Mouse (Mus musculus) liver, embryonic 15.5 days (tissue): ENCODE measurements around the gene Pld4. TPM values are rescaled to one million over a fixed set of nuclear protein-coding genes. Genes with fewer than 3 reads are reported as not detected.

Source experiments
- ATAC-seq: fragments of 200-750 bp; cut with Nextera tagmentation; 2 replicates; pipeline ENCODE4 v1.8.0; 2017; ENCODE audit warnings: moderate number of reproducible peaks, mild to moderate bottlenecking, moderate library complexity; ENCODE audit not compliant: insufficient read depth
- H3K27ac ChIP-seq: fragments of 300-500 bp; sonication (generic); replicated peaks from 2 replicates; pipeline ENCODE4 v1.5.1; 2015; ENCODE audit warnings: mild to moderate bottlenecking, inconsistent platforms
- H3K27me3 ChIP-seq: fragments of 300-500 bp; sonication (generic); 2 replicates; pipeline ENCODE4 v1.6.1; 2015; ENCODE audit warnings: mild to moderate bottlenecking, inconsistent platforms
- H3K36me3 ChIP-seq: fragments of 300-500 bp; sonication (generic); replicated peaks from 2 replicates; pipeline ENCODE4 v1.6.1; 2015; ENCODE audit warnings: moderate library complexity, mild to moderate bottlenecking, inconsistent platforms
- H3K4me1 ChIP-seq: fragments of 300-500 bp; sonication (generic); replicated peaks from 2 replicates; pipeline ENCODE4 v1.6.1; 2015; ENCODE audit warnings: inconsistent platforms
- H3K4me2 ChIP-seq: fragments of 300-500 bp; sonication (generic); 2 replicates; pipeline ENCODE4 v1.6.1; 2015; ENCODE audit warnings: moderate library complexity, mild to moderate bottlenecking, inconsistent platforms
- H3K4me3 ChIP-seq: fragments of 300-500 bp; sonication (generic); replicated peaks from 2 replicates; pipeline ENCODE4 v1.5.1; 2015; ENCODE audit warnings: mild to moderate bottlenecking, inconsistent platforms
- H3K9ac ChIP-seq: fragments of 300-500 bp; sonication (generic); 2 replicates; pipeline ENCODE4 v1.6.1; 2015; ENCODE audit warnings: moderate library complexity, mild to moderate bottlenecking, inconsistent platforms
- H3K9me3 ChIP-seq: fragments of 300-500 bp; sonication (generic); replicated peaks from 2 replicates; pipeline ENCODE4 v1.6.1; 2016; ENCODE audit warnings: inconsistent platforms
- WGBS: fragments of 180-500 bp; shearing (Covaris S2); methylation state at CpG from one replicate; pipeline ENCODE4 v1.1.7; 2015; ENCODE audit warnings: mixed read lengths; ENCODE audit not compliant: insufficient replicate concordance; 5-methylcytosine and 5-hydroxymethylcytosine counted together
- polyA plus RNA-seq: library from polyadenylated mRNA; unstranded; fragments of >200 nt; fragmentation: Nextera tagmentation; extraction: Ambion mirVana; gene quantifications from 2 replicates; pipeline ENCODE4 v1.2.1, GENCODE M21; 2015

The Pld4 gene
- polyA plus RNA-seq, result 22.4 and 23.3 TPM in 2 replicates

- peak within 1 kb of the TSS; percentile 14; the same call in 1 of the 2 replicates for H3K4me3 ChIP-seq
Measured at GRCm38 (mm10) chr12:112760154-112760926, at the start of gene Pld4. Gene Pld4, plus strand, starts transcription at chr12:112760655.

GRCm38 (mm10) chr12:112713984-112714383 lies 46.5 kb upstream of the Pld4 start:
- H3K9ac ChIP-seq, result no peak overlapping the region
- peaks cover 8% of the 10 kb centered on the region; the same call in 1 of the 2 replicates for H3K27me3 ChIP-seq
- H3K4me2 ChIP-seq, result no peak overlapping the region
- H3K36me3 ChIP-seq, result no peaks in the 10 kb centered on the region
- no peak; the same call in 1 of the 2 replicates for ATAC-seq
- 0 out of 2 replicates have a peak, but pooled peaks cover 4% of the 10 kb centered on the region for H3K4me1 ChIP-seq
- no peaks in the 10 kb centered on the region for H3K9me3 ChIP-seq
- no peak overlapping the region for H3K27ac ChIP-seq
- 48% methylated on average over 3 of the region's 3 CpGs for WGBS
- H3K4me3 ChIP-seq, result no peak overlapping the region

More at GRCm38 (mm10) chr12:112760154-112760926, at the start of gene Pld4:
- H3K36me3 ChIP-seq, result no peaks in the 10 kb centered on the region
- WGBS, result 18% methylated on average over 4 of the region's 4 CpGs
- no peaks in the 10 kb centered on the region for H3K9me3 ChIP-seq
- 0 out of 2 replicates have a peak, but pooled peaks cover 4% of the 10 kb centered on the region for H3K4me1 ChIP-seq
- H3K4me2 ChIP-seq, result peak within 1 kb of the TSS; percentile 5
- H3K27ac ChIP-seq, result no peak within 1 kb of the TSS
- no peak within 1 kb of the TSS for H3K9ac ChIP-seq
- H3K27me3 ChIP-seq, result no peaks in the 10 kb centered on the region
- 0 out of 2 replicates have a peak, but pooled peaks have one; percentile 22 for ATAC-seq

- H3K36me3 ChIP-seq, result no peaks in the 10 kb centered on the region
- 20% methylated on average over 7 of the region's 7 CpGs for whole genome bisulfite sequencing
- no peak overlapping the region for H3K27ac ChIP-seq
- H3K4me2 ChIP-seq, result no peak overlapping the region
- ATAC-seq, result no peak
- peaks cover 27% of the 10 kb centered on the region for H3K27me3 ChIP-seq
- no peak overlapping the region for H3K9ac ChIP-seq
- H3K9me3 ChIP-seq, result no peaks in the 10 kb centered on the region
- H3K4me1 ChIP-seq, result peaks cover 7% of the 10 kb centered on the region; the same call in 1 of the 2 replicates
- no peak overlapping the region for H3K4me3 ChIP-seq
Measured at GRCm38 (mm10) chr12:112717140-112717539, 43.3 kb upstream of the Pld4 start.

- Histone ChIP-seq H3K27ac (no peak overlapping the region), H3K4me3 (no peak overlapping the region), H3K9ac (no peak overlapping the region), H3K27me3 (peaks cover 46% of the 10 kb centered on the region), H3K4me2 (no peak overlapping the region), H3K9me3 (no peaks in the 10 kb centered on the region), H3K4me1 (peaks cover 20% of the 10 kb centered on the region), H3K36me3 (no peaks in the 10 kb centered on the region)
- no peak for ATAC-seq
- 55% methylated on average over 5 of the region's 5 CpGs for WGBS
Measured at GRCm38 (mm10) chr12:112718995-112719394, 41.5 kb upstream of the Pld4 start.

- H3K9me3 ChIP-seq, result no peaks in the 10 kb centered on the region
- peaks cover 20% of the 10 kb centered on the region for H3K4me1 ChIP-seq
- 42% methylated on average over 6 of the region's 6 CpGs for WGBS
- H3K4me3 ChIP-seq, result peak within 1 kb of the TSS; percentile 61
- no peak for ATAC-seq
- H3K36me3 ChIP-seq, result no peaks in the 10 kb centered on the region
- no peak within 1 kb of the TSS for H3K9ac ChIP-seq
- H3K27me3 ChIP-seq, result peaks cover 50% of the 10 kb centered on the region
- H3K4me2 ChIP-seq, result peak within 1 kb of the TSS; percentile 75
- peak within 1 kb of the TSS; percentile 83 for H3K27ac ChIP-seq
Measured at GRCm38 (mm10) chr12:112720216-112720615, 40.2 kb upstream of the Pld4 start, which contains the start of gene Cep170b. Gene Cep170b, plus strand, starts transcription at chr12:112720455.

- Histone ChIP-seq H3K4me3 (peak overlapping the region; percentile 61), H3K27ac (peak overlapping the region; percentile 83), H3K9me3 (no peaks in the 10 kb centered on the region), H3K9ac (no peak overlapping the region), H3K4me1 (peaks cover 20% of the 10 kb centered on the region), H3K27me3 (peaks cover 50% of the 10 kb centered on the region), H3K4me2 (peak overlapping the region; percentile 75), H3K36me3 (no peaks in the 10 kb centered on the region)
- WGBS, result 50% methylated on average over 12 of the region's 12 CpGs
- no peak for ATAC-seq
Measured at GRCm38 (mm10) chr12:112720890-112721423, 39.5 kb upstream of the Pld4 start.

GRCm38 (mm10) chr12:112721424-112722239 lies 38.8 kb upstream of the Pld4 start:
- H3K4me3 ChIP-seq, result peak overlapping the region; percentile 61
- 7% methylated on average over 68 of the region's 69 CpGs for WGBS
- H3K4me2 ChIP-seq, result peak overlapping the region; percentile 75
- no peaks in the 10 kb centered on the region for H3K9me3 ChIP-seq
- H3K27ac ChIP-seq, result peak overlapping the region; percentile 83
- peaks cover 50% of the 10 kb centered on the region for H3K27me3 ChIP-seq
- H3K36me3 ChIP-seq, result no peaks in the 10 kb centered on the region
- H3K4me1 ChIP-seq, result peaks cover 20% of the 10 kb centered on the region
- ATAC-seq, result peak; percentile 69
- no peak overlapping the region for H3K9ac ChIP-seq

- Histone ChIP-seq H3K9me3 (no peaks in the 10 kb centered on the region), H3K4me2 (peak overlapping the region; percentile 75), H3K27ac (peak overlapping the region; percentile 67), H3K4me3 (peak overlapping the region; percentile 61), H3K27me3 (peaks cover 50% of the 10 kb centered on the region), H3K36me3 (no peaks in the 10 kb centered on the region), H3K4me1 (peaks cover 20% of the 10 kb centered on the region), H3K9ac (peak overlapping the region; percentile 40; the same call in 1 of the 2 replicates)
- peak; percentile 19; the same call in 1 of the 2 replicates for ATAC-seq
- under 1% methylated on average over 72 of the region's 75 CpGs for WGBS
Measured at GRCm38 (mm10) chr12:112722240-112723027, 38.0 kb upstream of the Pld4 start.

- Histone ChIP-seq H3K9ac (no peak overlapping the region), H3K4me2 (peak overlapping the region; percentile 75), H3K4me1 (peaks cover 20% of the 10 kb centered on the region), H3K27ac (no peak overlapping the region), H3K4me3 (peak overlapping the region; percentile 61), H3K36me3 (no peaks in the 10 kb centered on the region), H3K9me3 (no peaks in the 10 kb centered on the region), H3K27me3 (peaks cover 50% of the 10 kb centered on the region)
- no peak for ATAC-seq
- 21% methylated on average over 5 of the region's 5 CpGs for WGBS
Measured at GRCm38 (mm10) chr12:112723028-112723330, 37.5 kb upstream of the Pld4 start.

- 0 out of 2 replicates have a peak overlapping the region, but pooled peaks have one; percentile 61 for H3K4me3 ChIP-seq
- H3K27me3 ChIP-seq, result peaks cover 50% of the 10 kb centered on the region
- peak overlapping the region; percentile 75 for H3K4me2 ChIP-seq
- H3K36me3 ChIP-seq, result no peaks in the 10 kb centered on the region
- WGBS, result 72% methylated on average over 6 of the region's 6 CpGs
- no peak overlapping the region for H3K9ac ChIP-seq
- no peaks in the 10 kb centered on the region for H3K9me3 ChIP-seq
- ATAC-seq, result no peak
- peaks cover 20% of the 10 kb centered on the region for H3K4me1 ChIP-seq
- no peak overlapping the region for H3K27ac ChIP-seq
Measured at GRCm38 (mm10) chr12:112723445-112723844, 37.0 kb upstream of the Pld4 start.
